Mouse (Mus musculus): ENCODE data around the gene Dpp6. TPM values are rescaled to one million over a fixed set of nuclear protein-coding genes. Genes with fewer than 3 reads are reported as not detected.

Dpp6 gene
- polyA plus RNA-seq, 1 experiment: not detected

- no peaks in the 10 kb centered on the region for H3K4me1 ChIP-seq (ENCODE audit: control insufficient read depth, insufficient read depth, low read length)
- 68% methylated on average over 5 of the region's 5 CpGs for WGBS
- no peak overlapping the region for H3K4me3 ChIP-seq (replicated peaks; ENCODE audit: control insufficient read depth, low read depth, low read length)
- H3K27ac ChIP-seq (ENCODE audit: control insufficient read depth, insufficient read depth, low read depth, low read length, poor library complexity): no peak overlapping the region
- TF ChIP-seq POLR2A (IDR thresholded peaks at IDR 0.05; ENCODE audit: borderline replicate concordance, control insufficient read depth, low read depth, low read length) (no peak), CTCF (IDR thresholded peaks at IDR 0.05; ENCODE audit: control insufficient read depth, insufficient read depth, low read length) (no peak)
These were observed 107.5 kb downstream of the Dpp6 start for GRCm38 (mm10) chr5:26924552-26924951.

- TF ChIP-seq CTCF (IDR thresholded peaks at IDR 0.05; ENCODE audit: control insufficient read depth, insufficient read depth, low read length): no peak
- Histone ChIP-seq H3K4me1 (ENCODE audit: control insufficient read depth, insufficient read depth, low read length) (no peaks in the 10 kb centered on the region), H3K27ac (ENCODE audit: control insufficient read depth, insufficient read depth, low read depth, low read length, poor library complexity) (no peak overlapping the region), H3K4me3 (replicated peaks; ENCODE audit: control insufficient read depth, low read depth, low read length) (no peak overlapping the region)
- WGBS: 55% methylated on average over 3 of the region's 3 CpGs
These were observed 115.6 kb downstream of the Dpp6 start for GRCm38 (mm10) chr5:26932413-26933122.

- Histone ChIP-seq H3K4me3 (replicated peaks; ENCODE audit: control insufficient read depth, low read depth, low read length) (no peak overlapping the region), H3K27ac (ENCODE audit: control insufficient read depth, insufficient read depth, low read depth, low read length, poor library complexity) (no peak overlapping the region), H3K4me1 (ENCODE audit: control insufficient read depth, insufficient read depth, low read length) (no peaks in the 10 kb centered on the region)
- TF ChIP-seq POLR2A (IDR thresholded peaks at IDR 0.05; ENCODE audit: borderline replicate concordance, control insufficient read depth, low read depth, low read length) (no peak), CTCF (IDR thresholded peaks at IDR 0.05; ENCODE audit: control insufficient read depth, insufficient read depth, low read length) (no peak)
- 71% methylated on average over 6 of the region's 6 CpGs for WGBS
These were observed 117.9 kb downstream of the Dpp6 start for GRCm38 (mm10) chr5:26934911-26935310.

GRCm38 (mm10) chr5:26941471-26941870 is 124.5 kb downstream of the Dpp6 start:
- Histone ChIP-seq H3K27ac (ENCODE audit: control insufficient read depth, insufficient read depth, low read depth, low read length, poor library complexity) (no peak overlapping the region), H3K4me1 (ENCODE audit: control insufficient read depth, insufficient read depth, low read length) (no peaks in the 10 kb centered on the region), H3K4me3 (replicated peaks; ENCODE audit: control insufficient read depth, low read depth, low read length) (no peak overlapping the region)
- 78% methylated on average over 5 of the region's 5 CpGs for WGBS
- no peak for TF ChIP-seq POLR2A (IDR thresholded peaks at IDR 0.05; ENCODE audit: borderline replicate concordance, control insufficient read depth, low read depth, low read length)
- no peak for TF ChIP-seq CTCF (IDR thresholded peaks at IDR 0.05; ENCODE audit: control insufficient read depth, insufficient read depth, low read length)

DNA sequence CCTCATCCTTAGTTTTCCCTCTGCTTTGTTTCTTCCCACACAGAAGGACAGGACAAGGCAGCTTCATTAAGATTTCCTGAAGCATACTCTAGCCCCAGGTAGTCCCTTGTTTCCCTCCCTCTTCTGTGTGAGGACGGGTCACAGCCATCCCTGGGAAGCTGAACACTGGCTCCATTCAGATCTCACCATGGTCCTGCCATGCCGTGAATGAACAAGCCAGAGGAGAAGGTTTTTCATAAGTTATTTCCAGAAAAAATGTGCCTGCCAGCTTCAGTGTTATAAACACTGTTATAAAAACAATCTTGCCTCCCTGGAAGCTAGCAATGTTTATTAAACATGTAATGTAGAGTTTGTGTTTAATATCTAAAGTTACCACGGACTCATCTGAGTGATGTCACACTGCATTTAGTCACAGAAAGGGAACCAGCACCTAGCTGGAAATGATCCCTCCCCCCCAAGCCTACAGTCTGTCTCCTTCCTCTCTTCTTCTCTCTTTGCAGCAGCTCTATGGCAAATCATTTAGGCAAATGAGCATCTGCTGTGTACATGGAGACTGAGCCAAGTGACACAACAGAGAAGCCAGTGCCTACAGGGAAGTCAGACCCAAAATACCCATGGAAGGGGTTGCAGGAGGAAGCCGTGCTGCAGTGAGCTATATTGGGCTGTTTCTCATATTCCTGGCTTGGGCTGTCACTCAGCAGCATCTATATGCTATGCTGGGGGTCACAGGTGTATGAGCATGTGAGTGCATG is 128.3 kb downstream of the Dpp6 start:
- no peak for TF ChIP-seq POLR2A (IDR thresholded peaks at IDR 0.05; ENCODE audit: borderline replicate concordance, control insufficient read depth, low read depth, low read length)
- no peak for TF ChIP-seq CTCF (IDR thresholded peaks at IDR 0.05; ENCODE audit: control insufficient read depth, insufficient read depth, low read length)
- 56% methylated on average over 4 of the region's 4 CpGs for WGBS

GRCm38 (mm10) chr5:26969941-26970590 is 153.1 kb downstream of the Dpp6 start:
- Histone ChIP-seq H3K4me1 (ENCODE audit: control insufficient read depth, insufficient read depth, low read length) (no peaks in the 10 kb centered on the region), H3K27ac (ENCODE audit: control insufficient read depth, insufficient read depth, low read depth, low read length, poor library complexity) (no peak overlapping the region), H3K4me3 (replicated peaks; ENCODE audit: control insufficient read depth, low read depth, low read length) (no peak overlapping the region)
- 63% methylated on average over 6 of the region's 6 CpGs for WGBS
- TF ChIP-seq POLR2A (IDR thresholded peaks at IDR 0.05; ENCODE audit: borderline replicate concordance, control insufficient read depth, low read depth, low read length) (no peak), CTCF (IDR thresholded peaks at IDR 0.05; ENCODE audit: control insufficient read depth, insufficient read depth, low read length) (no peak)

More for the DNA sequence above, 128.3 kb downstream of the Dpp6 start:
- Histone ChIP-seq H3K4me1 (ENCODE audit: control insufficient read depth, insufficient read depth, low read length) (no peaks in the 10 kb centered on the region), H3K4me3 (replicated peaks; ENCODE audit: control insufficient read depth, low read depth, low read length) (no peak overlapping the region), H3K27ac (ENCODE audit: control insufficient read depth, insufficient read depth, low read depth, low read length, poor library complexity) (no peak overlapping the region)

GRCm38 (mm10) chr5:26973166-26973565 is 156.2 kb downstream of the Dpp6 start:
- Histone ChIP-seq H3K27ac (ENCODE audit: control insufficient read depth, insufficient read depth, low read depth, low read length, poor library complexity) (no peak overlapping the region), H3K4me3 (replicated peaks; ENCODE audit: control insufficient read depth, low read depth, low read length) (no peak overlapping the region), H3K4me1 (ENCODE audit: control insufficient read depth, insufficient read depth, low read length) (no peaks in the 10 kb centered on the region)
- TF ChIP-seq CTCF (IDR thresholded peaks at IDR 0.05; ENCODE audit: control insufficient read depth, insufficient read depth, low read length) (no peak), POLR2A (IDR thresholded peaks at IDR 0.05; ENCODE audit: borderline replicate concordance, control insufficient read depth, low read depth, low read length) (no peak)
- 50% methylated on average over 4 of the region's 4 CpGs for WGBS

DNA sequence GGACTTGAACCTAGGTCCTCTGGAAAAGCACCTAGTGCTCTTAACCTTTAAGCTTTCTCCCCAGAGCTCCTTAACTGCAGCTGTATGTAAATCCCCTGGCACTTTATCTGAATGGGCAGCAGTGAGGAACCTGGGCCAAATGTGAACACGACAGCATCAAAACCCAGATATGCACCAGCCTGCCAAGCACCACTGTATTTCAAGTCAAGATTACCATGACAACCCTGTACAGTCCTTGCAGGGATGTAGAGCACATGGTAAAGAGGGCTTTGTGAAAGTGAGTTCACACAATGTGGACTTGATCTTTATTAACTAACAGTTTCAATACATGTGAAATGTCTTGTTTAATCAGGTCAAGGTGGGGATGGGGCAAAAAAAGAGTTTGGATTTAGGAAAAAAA is 162.3 kb downstream of the Dpp6 start:
- Histone ChIP-seq H3K4me1 (ENCODE audit: control insufficient read depth, insufficient read depth, low read length) (no peaks in the 10 kb centered on the region), H3K27ac (ENCODE audit: control insufficient read depth, insufficient read depth, low read depth, low read length, poor library complexity) (no peak overlapping the region), H3K4me3 (replicated peaks; ENCODE audit: control insufficient read depth, low read depth, low read length) (no peak overlapping the region)
- TF ChIP-seq CTCF (IDR thresholded peaks at IDR 0.05; ENCODE audit: control insufficient read depth, insufficient read depth, low read length): no peak
- TF ChIP-seq POLR2A (IDR thresholded peaks at IDR 0.05; ENCODE audit: borderline replicate concordance, control insufficient read depth, low read depth, low read length): no peak
- 68% methylated on average over 1 of the region's 1 CpGs for WGBS

Measured in bone marrow, adult 2 months (tissue).